Mouse (Mus musculus): Measurements from ENCODE around the gene Tspan1.

Tspan1 gene

GRCm38 (mm10) chr4:116165708-116166407 lies 1.5 kb downstream of the Tspan1 start:
- no peak for DNase-seq (ENCODE audit: low read depth, low spot score)

- DNase-seq (ENCODE audit: low read depth, low spot score) = no peak
Measured at GRCm38 (mm10) chr4:116164759-116165554, 2.4 kb downstream of the Tspan1 start.

- no peak for DNase-seq (ENCODE audit: low read depth, low spot score)
Measured at GRCm38 (mm10) chr4:116162142-116162541, 5.3 kb downstream of the Tspan1 start.

GRCm38 (mm10) chr4:116160769-116161168 lies 6.6 kb downstream of the Tspan1 start:
- DNase-seq (ENCODE audit: low read depth, low spot score) = no peak

- DNase-seq (ENCODE audit: low read depth, low spot score) = peak; percentile 79
Measured at GRCm38 (mm10) chr4:116159912-116160311, 7.5 kb downstream of the Tspan1 start.

- no peak for DNase-seq (ENCODE audit: low read depth, low spot score)
Measured at GRCm38 (mm10) chr4:116157882-116158281, 9.5 kb downstream of the Tspan1 start.

GRCm38 (mm10) chr4:116152702-116153101 lies 14.7 kb downstream of the Tspan1 start:
- DNase-seq (ENCODE audit: low read depth, low spot score) = no peak

GRCm38 (mm10) chr4:116151238-116151637 lies 16.2 kb downstream of the Tspan1 start, which contains the start of gene Lurap1:
TSS of gene Lurap1 (minus strand) at chr4:116151338.
- no peak for DNase-seq (ENCODE audit: low read depth, low spot score)

GRCm38 (mm10) chr4:116150862-116151221 lies 16.6 kb downstream of the Tspan1 start:
- no peak for DNase-seq (ENCODE audit: low read depth, low spot score)

- peak; percentile 75 for DNase-seq (ENCODE audit: low read depth, low spot score)
Measured at GRCm38 (mm10) chr4:116150156-116150861, 17.1 kb downstream of the Tspan1 start.

GRCm38 (mm10) chr4:116149812-116150155 lies 17.6 kb downstream of the Tspan1 start:
- DNase-seq (ENCODE audit: low read depth, low spot score) = no peak

- peak; percentile 57 for DNase-seq (ENCODE audit: low read depth, low spot score)
Measured at GRCm38 (mm10) chr4:116143891-116144717, 23.3 kb downstream of the Tspan1 start.

- no peak for DNase-seq (ENCODE audit: low read depth, low spot score)
Measured at GRCm38 (mm10) chr4:116143317-116143811, 24.0 kb downstream of the Tspan1 start.

GRCm38 (mm10) chr4:116142269-116142668 lies 25.1 kb downstream of the Tspan1 start:
- DNase-seq (ENCODE audit: low read depth, low spot score) = no peak

- DNase-seq (ENCODE audit: low read depth, low spot score) = no peak
Measured at GRCm38 (mm10) chr4:116141736-116142135, 25.7 kb downstream of the Tspan1 start.

GRCm38 (mm10) chr4:116140801-116141574 lies 26.4 kb downstream of the Tspan1 start:
- DNase-seq (ENCODE audit: low read depth, low spot score) = no peak

GRCm38 (mm10) chr4:116137421-116137996 lies 29.9 kb downstream of the Tspan1 start:
- no peak for DNase-seq (ENCODE audit: low read depth, low spot score)

GRCm38 (mm10) chr4:116134990-116135389 lies 32.4 kb downstream of the Tspan1 start:
- peak; percentile 58 for DNase-seq (ENCODE audit: low read depth, low spot score)

- DNase-seq (ENCODE audit: low read depth, low spot score) = no peak
Measured at GRCm38 (mm10) chr4:116133126-116133525, 34.3 kb downstream of the Tspan1 start.

GRCm38 (mm10) chr4:116127956-116128355 lies 39.4 kb downstream of the Tspan1 start:
- DNase-seq (ENCODE audit: low read depth, low spot score) = no peak
